Mouse (Mus musculus) layer of hippocampus, adult 18-20 months (tissue): ENCODE measurements at regions not wholly inside any gene's neighbourhood (a gene's known extent, or its start where the extent isn't known, plus 50 kb on each side); places are given as distances from the start of the nearest gene placed in this dataset.

ENCODE experiments used
- DNase-seq, 2 experiments: peaks; one replicate each; pipeline ENCODE4 v3.0.0; 2022; ENCODE audit warnings: low spot score in 2 of 2

GRCm38 (mm10) chr6:94413987-94414360 lies 86.2 kb upstream of the Slc25a26 start:
- DNase-seq, result no peak

- no peak for DNase-seq
These were observed 86.7 kb upstream of the Slc25a26 start for GRCm38 (mm10) chr6:94413297-94413986.

GRCm38 (mm10) chr6:94412341-94412740 lies 87.8 kb upstream of the Slc25a26 start:
- no peak for DNase-seq

GRCm38 (mm10) chr6:94410480-94410879 lies 89.7 kb upstream of the Slc25a26 start:
- DNase-seq, result no peak

GRCm38 (mm10) chr6:94408996-94409395 lies 91.1 kb upstream of the Slc25a26 start:
- DNase-seq, result no peak

GRCm38 (mm10) chr6:94407751-94408150 lies 92.4 kb upstream of the Slc25a26 start:
- no peak for DNase-seq

GRCm38 (mm10) chr6:94405371-94406076 lies 94.6 kb upstream of the Slc25a26 start:
- peak in 1 of 2 experiments; percentile 7 for DNase-seq

- no peak for DNase-seq
These were observed 98.3 kb upstream of the Slc25a26 start for GRCm38 (mm10) chr6:94401617-94402481.

GRCm38 (mm10) chr6:94401061-94401591 lies 99.0 kb upstream of the Slc25a26 start:
- peak; percentile 18 to 70 for DNase-seq

- peak in 1 of 2 experiments; percentile 13 for DNase-seq
These were observed 99.6 kb upstream of the Slc25a26 start for GRCm38 (mm10) chr6:94400471-94401051.

GRCm38 (mm10) chr6:94391134-94391533 lies 107.4 kb upstream of the Magi1 start:
- DNase-seq, result no peak

GRCm38 (mm10) chr6:94390403-94390802 lies 106.7 kb upstream of the Magi1 start:
- DNase-seq, result no peak

GRCm38 (mm10) chr6:94389716-94390115 lies 106.0 kb upstream of the Magi1 start:
- no peak for DNase-seq

GRCm38 (mm10) chr6:94387648-94388047 lies 103.9 kb upstream of the Magi1 start:
- no peak for DNase-seq

GRCm38 (mm10) chr6:94385531-94385930 lies 101.8 kb upstream of the Magi1 start:
- no peak for DNase-seq

- DNase-seq, result no peak
These were observed 86.3 kb upstream of the Magi1 start for GRCm38 (mm10) chr6:94369991-94370390.

GRCm38 (mm10) chr6:94363951-94364350 lies 80.2 kb upstream of the Magi1 start:
- DNase-seq, result peak in 1 of 2 experiments; percentile 10

- DNase-seq, result no peak
These were observed 78.9 kb upstream of the Magi1 start for GRCm38 (mm10) chr6:94362626-94363025.

GRCm38 (mm10) chr6:94357568-94357967 lies 73.9 kb upstream of the Magi1 start:
- no peak for DNase-seq

- no peak for DNase-seq
These were observed 70.9 kb upstream of the Magi1 start for GRCm38 (mm10) chr6:94354451-94355095.

GRCm38 (mm10) chr6:94344296-94344695 lies 60.6 kb upstream of the Magi1 start:
- peak; percentile 11 to 22 for DNase-seq
